Mouse (Mus musculus) CD4-positive naive resting alpha-beta T cell, adult 57 days (primary cell): Measurements from ENCODE around the gene Vmn2r42. TPM values are rescaled to one million over a fixed set of nuclear protein-coding genes. Genes with fewer than 3 reads are reported as not detected.

ENCODE experiments used
- total RNA-seq: library from RNA; stranded (reverse); gene quantifications from one replicate; pipeline ENCODE4 v1.2.4, GENCODE M21; 2023

The Vmn2r42 gene
- not detected for total RNA-seq

DNA sequence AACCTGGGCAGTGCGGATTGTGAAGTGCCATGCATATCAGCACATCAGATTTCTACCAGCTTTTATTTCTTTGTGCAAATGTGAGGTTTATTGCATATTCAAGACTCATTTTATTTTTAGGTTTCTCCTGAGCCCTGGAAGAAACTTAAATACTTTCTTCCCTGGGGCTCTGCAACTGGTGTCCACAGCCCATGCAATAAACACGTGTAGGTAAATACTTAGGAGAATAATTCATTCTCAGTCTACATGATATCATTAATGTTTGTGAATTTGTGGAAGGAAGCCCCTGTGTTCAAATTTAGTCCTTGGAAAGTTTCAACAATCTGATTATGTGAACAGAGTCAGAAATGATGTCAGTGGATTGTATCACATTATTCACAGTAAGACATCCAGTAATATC is at the start of gene Vmn2r42:
Vmn2r42 (minus strand) TSS at position 101 of the 400 bp plus-strand sequence.

GRCm38 (mm10) chr7:8161554-8161953 is 38.6 kb downstream of the Vmn2r42 start, which contains the start of gene Vmn2r41:
Vmn2r41 (minus strand) TSS chr7:8161654.

Other genes with a start within 250 kb of the Vmn2r42 start
- not detected for gene Vmn2r41, start 38.7 kb downstream of the Vmn2r42 start, total RNA-seq
- gene Vmn2r43, start 60.3 kb upstream of the Vmn2r42 start, total RNA-seq: not detected
- gene Vmn2r44, start 183.0 kb upstream of the Vmn2r42 start, total RNA-seq: not detected